Mouse (Mus musculus): Measurements from ENCODE around the gene Copz1.

- TF ChIP-seq CTCF (IDR thresholded peaks at IDR 0.05; ENCODE audit: control insufficient read depth, insufficient read depth, insufficient read length) (no peak), MYOG (IDR thresholded peaks at IDR 0.05; ENCODE audit: control insufficient read depth, extremely low read depth, insufficient read length) (no peak), CEBPB (IDR thresholded peaks at IDR 0.05; ENCODE audit: low read depth) (no peak), MYOD1 (IDR thresholded peaks at IDR 0.05; ENCODE audit: control insufficient read depth, insufficient read length, low read depth) (peak; percentile 63), USF1 (IDR thresholded peaks at IDR 0.05; ENCODE audit: low read depth) (no peak), FOSL1 (IDR thresholded peaks at IDR 0.05; ENCODE audit: insufficient read depth, low read length, poor library complexity, severe bottlenecking) (no peak)
Observed at GRCm38 (mm10) chr15:103302341-103303021, 30.0 kb downstream of the Copz1 start.

All from C2C12 (cell line).